Mouse (Mus musculus): ENCODE data around the gene Slc15a4. TPM values are rescaled to one million over a fixed set of nuclear protein-coding genes. Genes with fewer than 3 reads are reported as not detected.

Gene Slc15a4
- not detected in 2 replicates for polyA plus RNA-seq (2012; ENCODE audit: insufficient read depth, insufficient read length, low replicate concordance, missing spikeins)

DNA sequence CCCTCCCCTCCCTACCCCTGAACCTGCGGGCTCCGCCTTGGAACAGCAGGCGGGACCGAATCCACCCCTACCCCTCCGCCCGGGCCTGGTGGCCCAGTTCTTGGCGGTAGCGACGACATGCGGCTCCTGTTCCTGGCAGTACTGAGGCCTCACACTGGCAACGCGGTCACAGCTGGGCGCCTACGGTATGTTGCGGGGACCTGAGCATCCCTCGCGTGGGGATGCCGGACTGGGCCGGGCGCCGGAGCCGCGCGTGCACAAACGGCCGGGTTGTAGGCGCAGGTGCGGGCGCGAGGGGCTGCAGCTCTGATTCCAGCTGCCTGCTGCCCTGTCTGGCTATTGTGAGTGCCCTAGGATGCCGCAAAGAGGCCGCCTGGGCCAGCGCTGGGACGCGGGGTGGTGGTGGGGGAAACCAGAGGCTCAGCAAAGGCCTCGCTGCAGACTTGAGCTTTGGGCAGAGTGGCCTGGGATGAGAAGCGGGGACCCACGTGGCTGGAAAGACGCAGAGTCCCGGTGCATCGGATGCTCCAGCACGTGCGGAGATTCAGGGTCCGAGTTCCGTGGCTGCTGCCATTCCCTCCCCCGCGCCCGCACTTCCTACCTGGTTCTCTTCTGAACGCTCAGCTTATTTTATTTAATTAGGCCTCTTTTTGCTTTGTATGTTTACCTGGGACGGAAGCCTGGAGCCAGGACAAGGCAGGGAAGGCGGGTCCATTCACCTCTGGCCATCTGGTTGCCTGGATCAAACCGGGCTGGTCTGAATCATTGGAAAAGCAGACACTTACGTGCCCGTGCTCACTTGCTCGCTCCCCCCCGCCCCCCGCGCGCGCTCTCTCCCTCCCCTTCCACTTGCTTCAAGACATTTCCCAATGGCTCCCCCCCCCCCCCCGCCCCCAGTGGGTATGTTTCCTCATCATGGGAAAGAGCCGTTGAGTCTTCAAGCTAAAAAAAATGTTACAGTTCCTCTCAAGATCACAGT is at the start of gene Slc15a4, which contains the start of gene Glt1d1:
TSS of gene Slc15a4 (minus strand) at position 731 of the 979 bp plus-strand sequence.
TSS of gene Glt1d1 (plus strand) at position 96 of the 979 bp plus-strand sequence.
- peak within 1 kb of the TSS; percentile 71 for H3K4me3 ChIP-seq (ENCODE audit: insufficient read depth, low read depth, low read length)
- TF ChIP-seq CTCF (IDR thresholded peaks at IDR 0.05; ENCODE audit: insufficient read depth, low read depth, low read length), result no peak
- 1% methylated on average over 62 of the region's 62 CpGs for WGBS
- peaks cover under 1% of the 10 kb centered on the region; the same call in 1 of the 2 replicates for H3K4me1 ChIP-seq (ENCODE audit: control insufficient read depth, insufficient read depth, low read length)
- no peak within 1 kb of the TSS for H3K27ac ChIP-seq (ENCODE audit: insufficient read depth, low read depth, low read length)

DNA sequence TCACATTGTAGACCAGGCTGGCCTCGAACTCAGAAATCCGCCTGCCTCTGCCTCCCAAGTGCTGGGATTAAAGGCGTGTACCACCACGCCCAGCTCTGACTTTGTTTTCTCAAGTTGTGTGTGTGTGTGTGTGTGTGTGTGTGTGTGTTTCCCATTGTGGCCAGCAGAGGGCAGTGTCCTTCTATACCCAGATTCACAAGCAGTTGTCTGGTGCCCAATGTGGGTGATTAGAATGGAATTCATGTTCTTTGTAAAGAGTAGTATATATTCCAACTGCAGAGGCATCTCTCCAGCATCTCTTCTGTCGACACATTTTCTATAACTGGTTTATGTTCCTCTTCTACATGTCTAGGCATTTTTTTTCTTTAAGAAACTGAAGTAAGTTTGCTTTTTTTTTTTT is 45.8 kb upstream of the Slc15a4 start:
- H3K27ac ChIP-seq (ENCODE audit: insufficient read depth, low read depth, low read length), result no peak overlapping the region
- WGBS, result 97% methylated on average over 5 of the region's 5 CpGs
- no peak; the same call in 1 of the 2 replicates for TF ChIP-seq CTCF (IDR thresholded peaks at IDR 0.05; ENCODE audit: insufficient read depth, low read depth, low read length)
- TF ChIP-seq POLR2A (IDR thresholded peaks at IDR 0.05; ENCODE audit: insufficient read depth, low read depth, low read length), result no peak
- H3K4me3 ChIP-seq (ENCODE audit: insufficient read depth, low read depth, low read length), result no peak overlapping the region
- no peaks in the 10 kb centered on the region for H3K4me1 ChIP-seq (ENCODE audit: control insufficient read depth, insufficient read depth, low read length)

DNA sequence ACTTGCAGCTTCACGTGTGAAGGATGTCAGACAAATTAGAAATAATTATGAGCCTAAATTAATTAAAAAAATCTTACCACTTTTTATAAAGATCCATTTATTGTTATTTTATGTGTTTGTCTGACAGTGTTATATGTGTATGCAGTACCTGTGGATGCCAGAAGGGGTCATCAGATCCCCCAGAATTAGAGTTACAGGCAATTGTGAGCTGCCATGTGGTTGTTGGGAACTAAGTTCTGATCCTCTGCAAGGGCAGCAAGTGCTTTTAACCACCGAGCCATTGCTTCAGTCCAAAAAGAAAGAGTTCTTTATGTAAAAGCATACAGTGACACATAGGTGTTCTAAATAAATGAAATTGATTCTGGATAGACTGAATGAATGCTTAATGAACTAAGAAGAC is 44.9 kb upstream of the Slc15a4 start:
- no peak for TF ChIP-seq CTCF (IDR thresholded peaks at IDR 0.05; ENCODE audit: insufficient read depth, low read depth, low read length)
- WGBS, result 97% methylated on average over 2 of the region's 2 CpGs
- Histone ChIP-seq H3K27ac (ENCODE audit: insufficient read depth, low read depth, low read length) (no peak overlapping the region), H3K4me1 (ENCODE audit: control insufficient read depth, insufficient read depth, low read length) (no peaks in the 10 kb centered on the region), H3K4me3 (ENCODE audit: insufficient read depth, low read depth, low read length) (no peak overlapping the region)

DNA sequence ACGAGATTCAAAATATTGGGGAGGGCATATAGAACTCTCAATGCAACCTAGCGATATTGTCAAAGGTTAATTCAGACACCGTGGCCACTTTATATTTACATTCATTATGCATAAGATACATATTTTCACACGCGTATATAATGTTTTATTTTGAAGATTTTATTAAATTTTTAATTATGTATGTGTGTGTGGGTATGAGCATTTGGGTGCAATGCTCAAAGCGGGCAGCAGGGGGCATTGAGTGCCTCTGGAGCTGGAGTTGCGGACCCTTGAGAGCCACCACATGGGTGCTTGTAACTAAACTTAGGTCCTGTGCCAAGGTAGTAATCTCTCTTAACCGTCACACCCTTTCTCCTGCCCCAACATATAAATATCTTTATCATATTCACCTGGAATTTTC is 41.2 kb upstream of the Slc15a4 start:
- 94% methylated on average over 8 of the region's 8 CpGs for WGBS
- peaks cover 8% of the 10 kb centered on the region for H3K4me1 ChIP-seq (ENCODE audit: control insufficient read depth, insufficient read depth, low read length)
- TF ChIP-seq CTCF (IDR thresholded peaks at IDR 0.05; ENCODE audit: insufficient read depth, low read depth, low read length), result no peak
- TF ChIP-seq POLR2A (IDR thresholded peaks at IDR 0.05; ENCODE audit: insufficient read depth, low read depth, low read length), result no peak
- no peak overlapping the region for H3K27ac ChIP-seq (ENCODE audit: insufficient read depth, low read depth, low read length)
- H3K4me3 ChIP-seq (ENCODE audit: insufficient read depth, low read depth, low read length), result no peak overlapping the region

DNA sequence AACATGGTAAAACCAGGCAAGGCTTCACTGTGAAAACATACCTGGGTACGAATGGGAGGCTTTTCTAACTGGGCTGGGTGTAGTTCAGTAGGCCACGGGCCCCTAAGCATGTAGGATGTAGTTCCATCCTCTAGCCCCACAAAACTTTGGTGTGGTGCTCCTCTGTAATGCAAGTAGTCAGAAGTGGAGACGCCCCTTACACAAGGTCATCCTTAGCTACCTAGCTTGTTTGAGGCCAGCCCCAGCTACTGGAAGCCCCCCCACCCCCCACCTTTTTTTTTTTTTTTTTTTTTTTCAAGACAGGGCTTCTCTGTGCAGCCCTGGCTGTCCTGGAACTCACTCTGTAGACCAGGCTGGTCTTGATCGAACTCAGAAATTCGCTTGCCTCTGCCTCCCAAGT is 28.3 kb upstream of the Slc15a4 start:
- WGBS, result 93% methylated on average over 5 of the region's 5 CpGs
- no peak overlapping the region for H3K27ac ChIP-seq (ENCODE audit: insufficient read depth, low read depth, low read length)
- no peaks in the 10 kb centered on the region for H3K4me1 ChIP-seq (ENCODE audit: control insufficient read depth, insufficient read depth, low read length)
- TF ChIP-seq POLR2A (IDR thresholded peaks at IDR 0.05; ENCODE audit: insufficient read depth, low read depth, low read length) (no peak), CTCF (IDR thresholded peaks at IDR 0.05; ENCODE audit: insufficient read depth, low read depth, low read length) (no peak)
- H3K4me3 ChIP-seq (ENCODE audit: insufficient read depth, low read depth, low read length), result no peak overlapping the region

GRCm38 (mm10) chr5:127660267-127660666 is 27.6 kb upstream of the Slc15a4 start:
- no peak for TF ChIP-seq POLR2A (IDR thresholded peaks at IDR 0.05; ENCODE audit: insufficient read depth, low read depth, low read length)
- TF ChIP-seq CTCF (IDR thresholded peaks at IDR 0.05; ENCODE audit: insufficient read depth, low read depth, low read length), result no peak
- no peak overlapping the region for H3K4me3 ChIP-seq (ENCODE audit: insufficient read depth, low read depth, low read length)
- H3K27ac ChIP-seq (ENCODE audit: insufficient read depth, low read depth, low read length), result no peak overlapping the region
- 61% methylated on average over 5 of the region's 5 CpGs for WGBS
- H3K4me1 ChIP-seq (ENCODE audit: control insufficient read depth, insufficient read depth, low read length), result no peaks in the 10 kb centered on the region

DNA sequence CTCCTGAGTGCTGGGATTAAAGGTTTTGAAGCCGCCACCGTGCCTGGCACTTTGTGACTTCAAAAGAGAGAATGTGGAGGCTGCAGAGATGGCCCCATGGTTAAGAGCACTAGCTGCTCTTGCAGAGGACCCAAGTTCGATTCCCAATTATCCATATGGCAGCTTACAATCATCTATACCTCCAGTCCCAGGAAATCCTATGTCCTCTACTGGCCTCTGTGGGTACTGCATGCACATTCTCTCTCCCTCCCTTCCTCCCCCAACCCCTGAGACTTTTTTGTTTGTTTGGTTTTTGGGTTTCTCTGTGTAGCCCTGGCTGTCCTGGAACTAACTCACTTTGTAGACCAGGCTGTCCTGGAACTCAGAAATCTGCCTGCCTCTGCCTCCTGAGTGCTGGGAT is 26.6 kb upstream of the Slc15a4 start:
- TF ChIP-seq CTCF (IDR thresholded peaks at IDR 0.05; ENCODE audit: insufficient read depth, low read depth, low read length), result no peak
- no peak for TF ChIP-seq POLR2A (IDR thresholded peaks at IDR 0.05; ENCODE audit: insufficient read depth, low read depth, low read length)
- WGBS, result 90% methylated on average over 3 of the region's 3 CpGs
- H3K4me3 ChIP-seq (ENCODE audit: insufficient read depth, low read depth, low read length), result no peak overlapping the region

DNA sequence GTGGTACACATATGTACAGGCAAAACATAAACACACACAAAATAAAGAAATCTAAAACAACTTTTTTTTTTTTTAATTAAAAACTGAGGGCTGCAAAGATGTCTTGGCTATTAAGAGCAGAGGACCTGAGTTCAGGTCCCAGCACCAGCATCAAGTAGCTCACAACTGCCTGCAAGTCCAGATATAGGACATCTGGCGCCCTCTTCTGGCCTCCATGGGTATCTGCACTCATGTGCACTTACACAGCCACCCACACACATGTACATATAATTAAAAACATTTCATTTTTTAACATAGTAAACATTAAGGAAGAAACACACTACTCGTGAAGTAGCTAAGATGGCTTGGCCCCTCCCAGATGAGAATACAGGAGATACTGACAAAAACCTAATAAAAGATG is 25.6 kb upstream of the Slc15a4 start:
- H3K4me3 ChIP-seq (ENCODE audit: insufficient read depth, low read depth, low read length), result no peak overlapping the region
- H3K4me1 ChIP-seq (ENCODE audit: control insufficient read depth, insufficient read depth, low read length), result no peaks in the 10 kb centered on the region
- TF ChIP-seq CTCF (IDR thresholded peaks at IDR 0.05; ENCODE audit: insufficient read depth, low read depth, low read length) (no peak), POLR2A (IDR thresholded peaks at IDR 0.05; ENCODE audit: insufficient read depth, low read depth, low read length) (no peak)
- no peak overlapping the region for H3K27ac ChIP-seq (ENCODE audit: insufficient read depth, low read depth, low read length)
- 91% methylated on average over 2 of the region's 2 CpGs for WGBS

More for the DNA sequence above, 26.6 kb upstream of the Slc15a4 start:
- H3K27ac ChIP-seq (ENCODE audit: insufficient read depth, low read depth, low read length), result no peak overlapping the region
- H3K4me1 ChIP-seq (ENCODE audit: control insufficient read depth, insufficient read depth, low read length), result no peaks in the 10 kb centered on the region

DNA sequence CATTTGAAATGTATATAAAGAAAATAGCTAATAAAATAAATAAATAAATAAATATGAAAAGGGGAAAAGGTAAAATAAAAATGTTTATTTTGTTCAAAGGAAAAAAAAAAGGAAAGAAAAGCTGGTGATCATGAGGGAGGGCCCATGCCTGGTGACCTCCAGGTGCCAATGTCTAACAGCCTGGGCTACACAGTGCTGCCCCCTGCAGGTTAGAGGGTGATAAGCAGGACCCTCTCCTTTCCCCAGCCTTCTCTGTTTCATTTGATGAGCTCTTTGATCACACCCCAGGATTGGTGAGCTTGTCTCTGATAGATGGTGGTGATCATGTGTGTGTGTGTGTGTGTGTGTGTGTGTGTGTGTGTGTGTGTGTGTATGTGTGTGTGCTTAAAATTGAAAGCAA is 16.4 kb upstream of the Slc15a4 start:
- no peak for TF ChIP-seq CTCF (IDR thresholded peaks at IDR 0.05; ENCODE audit: insufficient read depth, low read depth, low read length)
- TF ChIP-seq POLR2A (IDR thresholded peaks at IDR 0.05; ENCODE audit: insufficient read depth, low read depth, low read length), result no peak
- H3K27ac ChIP-seq (ENCODE audit: insufficient read depth, low read depth, low read length), result no peak overlapping the region
- H3K4me1 ChIP-seq (ENCODE audit: control insufficient read depth, insufficient read depth, low read length), result no peaks in the 10 kb centered on the region
- no peak overlapping the region for H3K4me3 ChIP-seq (ENCODE audit: insufficient read depth, low read depth, low read length)

Data from olfactory bulb, adult 2 months (tissue).